Mouse (Mus musculus): ENCODE measurements around the gene Slc27a5.

DNA sequence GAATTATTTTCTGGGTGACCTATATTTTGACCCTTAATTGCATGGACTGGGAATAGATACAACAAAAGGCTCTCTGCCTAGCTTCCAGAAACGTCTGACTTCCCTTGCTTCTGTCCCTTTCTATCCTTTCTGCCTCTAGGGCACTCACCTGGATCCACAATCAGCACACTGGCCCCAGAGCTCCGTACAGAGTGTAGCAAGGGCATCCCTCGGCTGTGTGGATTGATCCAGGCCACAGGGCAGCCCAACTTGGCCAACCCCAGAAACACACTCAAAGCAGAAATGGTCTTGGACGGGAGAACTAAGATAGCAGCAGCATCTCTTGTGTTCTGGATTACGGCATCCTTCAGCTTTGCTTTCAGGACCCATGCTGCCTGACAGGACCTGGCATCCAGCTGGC is 762 bp downstream of the Slc27a5 start:
- no peak for TF ChIP-seq POLR2A (IDR thresholded peaks at IDR 0.05; ENCODE audit: low read depth, low read length)
- no peak for TF ChIP-seq CTCF (IDR thresholded peaks at IDR 0.05; ENCODE audit: extremely low read depth, insufficient read length, insufficient replicate concordance, low read depth, low read length)
